Mouse (Mus musculus): ENCODE data around the gene Ecm2. TPM values are rescaled to one million over a fixed set of nuclear protein-coding genes. Genes with fewer than 3 reads are reported as not detected.

Ecm2 gene
- polyA plus RNA-seq (2012; rRNA removed), result 1.00 and 1.0 TPM in 2 replicates

GRCm38 (mm10) chr13:49504510-49504909 is at the start of gene Ecm2:
TSS of gene Ecm2 (plus strand) at chr13:49504810.

GRCm38 (mm10) chr13:49492376-49493368 is 11.9 kb upstream of the Ecm2 start, which contains the start of gene Tes3-ps:
TSS of gene Tes3-ps (plus strand) at chr13:49493318.

DNA sequence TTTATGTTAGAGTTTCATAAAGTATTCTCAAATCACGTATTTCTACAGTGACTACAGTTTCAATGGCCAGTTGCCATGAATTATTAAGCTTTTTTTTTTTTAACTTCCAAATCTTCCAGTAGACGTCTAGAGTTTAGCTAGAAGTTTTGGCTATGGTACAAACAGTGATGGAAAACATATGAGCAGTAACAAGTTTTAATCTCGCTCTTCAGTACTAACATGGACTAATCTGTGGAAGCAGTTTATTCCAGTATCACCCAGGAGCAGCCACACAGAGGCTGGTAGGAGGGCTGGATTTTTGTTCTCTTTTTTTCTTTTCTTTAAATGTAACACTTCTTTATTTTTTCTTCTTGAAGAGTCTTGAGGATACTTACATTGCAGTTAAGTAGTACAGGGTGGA is 39.7 kb downstream of the Ecm2 start, which contains the start of gene Aspn:
Aspn (plus strand) TSS at position 165 of the 400 bp plus-strand sequence.

GRCm38 (mm10) chr13:49581541-49582530 is 77.2 kb downstream of the Ecm2 start, which contains the start of gene Omd:
TSS of gene Omd (plus strand) at chr13:49582462.

Other genes starting within 250 kb of the Ecm2 start
- 3.3 and 3.5 TPM in 2 replicates for gene Fgd3, start 184.5 kb upstream of the Ecm2 start, polyA plus RNA-seq (2012; rRNA removed)
- gene Bicd2, start 163.2 kb upstream of the Ecm2 start, polyA plus RNA-seq (2012; rRNA removed), result 32.5 and 34.7 TPM in 2 replicates
- 8.7 and 10.4 TPM in 2 replicates for gene Ippk, start 83.6 kb upstream of the Ecm2 start, polyA plus RNA-seq (2012; rRNA removed)
- 0.30 and 0.36 TPM in 2 replicates for gene Tes3-ps, start 11.5 kb upstream of the Ecm2 start, polyA plus RNA-seq (2012; rRNA removed)
- gene Aspn, start 39.6 kb downstream of the Ecm2 start, polyA plus RNA-seq (2012; rRNA removed), result 0.22 and 0.41 TPM in 2 replicates
- gene Omd, start 77.7 kb downstream of the Ecm2 start, polyA plus RNA-seq (2012; rRNA removed), result 0.19 TPM in 1 of 2 replicates, not detected in the other
- 5.2 and 11.8 TPM in 2 replicates for gene Ogn, start 103.2 kb downstream of the Ecm2 start, polyA plus RNA-seq (2012; rRNA removed)
- 13.9 and 14.6 TPM in 2 replicates for gene Cenpp, start 148.0 kb downstream of the Ecm2 start, polyA plus RNA-seq (2012; rRNA removed)
- gene Nol8, start 148.3 kb downstream of the Ecm2 start, polyA plus RNA-seq (2012; rRNA removed), result 18.4 and 21.8 TPM in 2 replicates
- gene Iars, start 177.3 kb downstream of the Ecm2 start, polyA plus RNA-seq (2012; rRNA removed), result 68.3 and 70.6 TPM in 2 replicates